Mouse (Mus musculus) midbrain, embryonic 12.5 days (tissue): ENCODE results near the gene Dqx1. TPM values are rescaled to one million over a fixed set of nuclear protein-coding genes. Genes with fewer than 3 reads are reported as not detected.

ENCODE experiments used
- ATAC-seq: fragments of 200-750 bp; cut with Nextera tagmentation; 2 replicates; pipeline ENCODE4 v1.8.0; 2017; ENCODE audit warnings: low read depth, moderate TSS enrichment, moderate library complexity; ENCODE audit not compliant: low FRiP score
- H3K27ac ChIP-seq: fragments of 300-500 bp; sonication (generic); replicated peaks from 2 replicates; pipeline ENCODE4 v1.5.1; 2016; ENCODE audit warnings: mild to moderate bottlenecking
- H3K27me3 ChIP-seq: fragments of 300-500 bp; sonication (generic); 2 replicates; pipeline ENCODE4 v1.6.1; 2016; ENCODE audit warnings: mild to moderate bottlenecking
- H3K36me3 ChIP-seq: fragments of 300-500 bp; sonication (generic); 2 replicates; pipeline ENCODE4 v1.6.1; 2016
- H3K4me1 ChIP-seq: fragments of 300-500 bp; sonication (generic); 2 replicates; pipeline ENCODE4 v1.6.1; 2016
- H3K4me2 ChIP-seq: fragments of 300-500 bp; sonication (generic); replicated peaks from 2 replicates; pipeline ENCODE4 v1.6.1; 2016; ENCODE audit warnings: mild to moderate bottlenecking, moderate library complexity
- H3K4me3 ChIP-seq: fragments of 300-500 bp; sonication (generic); 2 replicates; pipeline ENCODE4 v1.5.1; 2016; ENCODE audit warnings: mild to moderate bottlenecking
- H3K9ac ChIP-seq: fragments of 300-500 bp; sonication (generic); replicated peaks from 2 replicates; pipeline ENCODE4 v1.6.1; 2016; ENCODE audit warnings: mild to moderate bottlenecking, moderate library complexity
- H3K9me3 ChIP-seq: fragments of 300-500 bp; sonication (generic); 2 replicates; pipeline ENCODE4 v1.6.1; 2016; ENCODE audit warnings: mild to moderate bottlenecking
- WGBS: fragments of 180-500 bp; shearing (Covaris S2); methylation state at CpG from one replicate; pipeline ENCODE4 v1.1.7; 2016; 5-methylcytosine and 5-hydroxymethylcytosine counted together
- polyA plus RNA-seq: library from polyadenylated mRNA; unstranded; fragments of >200 nt; fragmentation: Nextera tagmentation; extraction: Ambion mirVana; gene quantifications from 2 replicates; pipeline ENCODE4 v1.2.1, GENCODE M21; 2016

Gene Dqx1
- polyA plus RNA-seq, 1 experiment from 2014 or later, result 1.1 TPM

DNA sequence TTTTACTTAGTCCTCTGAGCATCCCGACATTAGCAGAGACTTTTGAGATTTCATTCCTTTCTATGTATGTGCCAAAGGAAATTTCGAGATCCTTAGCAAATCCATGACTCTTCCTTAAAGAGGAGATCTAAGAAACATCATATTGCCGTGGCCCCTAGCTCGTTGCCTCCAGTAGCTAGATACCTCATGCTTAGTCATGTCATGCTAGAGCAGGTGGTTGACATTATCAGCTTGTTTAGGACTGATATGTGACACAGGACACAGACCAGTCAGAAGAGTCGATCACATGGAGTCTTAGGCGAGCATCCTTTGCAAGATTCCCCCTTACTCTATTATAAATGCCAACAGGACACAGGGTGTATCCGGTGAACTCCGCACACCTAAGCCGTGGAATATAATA lies 34.6 kb upstream of the Dqx1 start:
- H3K4me1 ChIP-seq, result no peaks in the 10 kb centered on the region
- no peaks in the 10 kb centered on the region for H3K9me3 ChIP-seq
- peaks cover 14% of the 10 kb centered on the region for H3K27me3 ChIP-seq
- WGBS, result 84% methylated on average over 9 of the region's 9 CpGs
- no peaks in the 10 kb centered on the region for H3K36me3 ChIP-seq
- no peak overlapping the region for H3K27ac ChIP-seq
- no peak overlapping the region for H3K4me3 ChIP-seq
- H3K4me2 ChIP-seq, result no peak overlapping the region
- no peak for ATAC-seq
- no peak overlapping the region for H3K9ac ChIP-seq

DNA sequence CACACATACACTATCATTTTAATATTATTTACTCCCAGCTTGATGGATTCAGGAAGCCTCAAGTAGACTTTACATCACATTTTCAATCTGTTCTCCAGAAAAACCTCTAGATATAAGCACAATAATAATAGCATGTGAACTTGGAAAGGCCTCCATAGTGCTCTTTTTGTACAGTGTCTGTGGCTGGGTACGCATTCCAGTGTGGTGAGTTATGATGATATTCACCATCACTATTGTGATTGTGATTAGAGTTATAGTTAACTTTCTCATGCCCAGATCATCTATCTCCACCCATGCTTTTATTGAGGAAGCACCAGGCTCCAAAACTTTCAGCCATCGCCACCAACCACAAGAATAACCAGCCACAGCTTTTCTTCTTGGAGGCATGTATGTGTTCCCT lies 33.9 kb upstream of the Dqx1 start:
- WGBS, result 99% methylated on average over 2 of the region's 2 CpGs
- Histone ChIP-seq H3K9ac (no peak overlapping the region), H3K4me3 (no peak overlapping the region), H3K27me3 (peaks cover 22% of the 10 kb centered on the region), H3K9me3 (no peaks in the 10 kb centered on the region), H3K4me2 (no peak overlapping the region), H3K27ac (no peak overlapping the region), H3K4me1 (no peaks in the 10 kb centered on the region), H3K36me3 (no peaks in the 10 kb centered on the region)
- ATAC-seq, result no peak

DNA sequence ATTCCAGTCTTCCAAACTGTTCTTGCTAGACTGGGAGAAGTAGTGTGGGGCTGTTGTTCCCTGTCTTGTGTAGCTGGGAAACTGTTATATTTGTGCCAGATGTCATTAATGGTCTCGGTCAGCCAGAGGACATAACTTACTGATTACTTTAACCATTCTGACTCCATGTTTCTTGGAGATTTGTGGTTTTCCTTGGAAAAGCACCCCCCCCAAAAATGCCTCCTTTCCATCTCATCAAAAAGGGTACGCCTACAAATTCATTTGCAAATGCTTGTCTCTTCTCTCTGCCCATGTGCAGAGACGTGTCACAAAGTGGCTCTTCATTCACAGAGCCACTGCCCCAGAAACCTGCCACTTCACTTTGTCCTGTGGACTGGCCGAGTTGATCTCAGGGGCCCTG lies 33.2 kb upstream of the Dqx1 start:
- WGBS, result 68% methylated on average over 4 of the region's 4 CpGs
- H3K27ac ChIP-seq, result no peak overlapping the region
- H3K4me3 ChIP-seq, result no peak overlapping the region
- no peaks in the 10 kb centered on the region for H3K9me3 ChIP-seq
- H3K4me2 ChIP-seq, result no peak overlapping the region
- no peak overlapping the region for H3K9ac ChIP-seq
- no peaks in the 10 kb centered on the region for H3K36me3 ChIP-seq
- H3K27me3 ChIP-seq, result peaks cover 28% of the 10 kb centered on the region
- H3K4me1 ChIP-seq, result no peaks in the 10 kb centered on the region
- no peak for ATAC-seq

DNA sequence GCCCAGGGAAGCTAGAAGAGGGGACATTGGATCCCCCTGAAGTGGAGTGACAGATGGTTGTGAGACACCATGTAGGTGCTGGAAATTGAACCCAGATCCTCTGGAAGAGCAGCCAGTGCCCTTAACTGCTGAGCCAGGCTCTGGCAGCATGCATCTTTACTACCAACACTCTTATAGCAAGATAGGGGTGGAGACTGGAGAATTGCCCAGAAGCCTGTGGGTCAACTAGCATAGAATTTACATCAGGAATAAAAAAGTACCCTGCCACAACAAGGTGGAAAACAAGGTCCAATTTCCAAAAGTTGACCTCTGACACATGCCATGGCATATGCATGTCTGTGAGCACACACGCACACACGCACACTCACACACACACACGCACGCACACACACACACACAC lies 32.4 kb upstream of the Dqx1 start:
- no peak overlapping the region for H3K9ac ChIP-seq
- H3K36me3 ChIP-seq, result no peaks in the 10 kb centered on the region
- H3K4me2 ChIP-seq, result no peak overlapping the region
- ATAC-seq, result no peak
- H3K27ac ChIP-seq, result no peak overlapping the region
- H3K4me1 ChIP-seq, result no peaks in the 10 kb centered on the region; the same call in 1 of the 2 replicates
- WGBS, result 94% methylated on average over 4 of the region's 4 CpGs
- H3K4me3 ChIP-seq, result no peak overlapping the region
- no peaks in the 10 kb centered on the region for H3K9me3 ChIP-seq
- H3K27me3 ChIP-seq, result peaks cover 36% of the 10 kb centered on the region

DNA sequence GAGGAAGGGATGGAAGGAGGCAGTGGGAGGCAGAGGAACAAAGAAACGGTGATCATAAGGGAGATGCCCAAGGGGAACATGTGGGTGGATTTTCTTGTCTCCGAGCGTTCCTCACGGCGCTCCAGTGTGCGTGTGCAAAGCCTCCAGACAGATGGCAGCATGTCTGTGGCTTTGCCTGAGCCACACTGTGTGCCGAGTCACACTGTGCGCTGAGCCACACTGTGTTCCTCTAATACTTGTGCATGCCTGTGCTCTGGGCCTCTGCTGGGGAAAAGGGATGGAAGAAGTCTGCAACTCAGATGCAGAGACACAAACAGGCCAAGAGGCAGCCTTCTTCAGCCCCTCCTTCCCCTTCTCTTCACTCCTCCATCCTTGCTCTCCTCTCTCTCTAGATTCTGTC lies 30.4 kb upstream of the Dqx1 start:
- Histone ChIP-seq H3K27me3 (peaks cover 57% of the 10 kb centered on the region), H3K9ac (no peak overlapping the region), H3K36me3 (no peaks in the 10 kb centered on the region), H3K4me2 (no peak overlapping the region), H3K9me3 (no peaks in the 10 kb centered on the region), H3K4me1 (peaks cover 3% of the 10 kb centered on the region; the same call in 1 of the 2 replicates), H3K27ac (no peak overlapping the region), H3K4me3 (no peak overlapping the region)
- 79% methylated on average over 8 of the region's 8 CpGs for WGBS
- ATAC-seq, result no peak

DNA sequence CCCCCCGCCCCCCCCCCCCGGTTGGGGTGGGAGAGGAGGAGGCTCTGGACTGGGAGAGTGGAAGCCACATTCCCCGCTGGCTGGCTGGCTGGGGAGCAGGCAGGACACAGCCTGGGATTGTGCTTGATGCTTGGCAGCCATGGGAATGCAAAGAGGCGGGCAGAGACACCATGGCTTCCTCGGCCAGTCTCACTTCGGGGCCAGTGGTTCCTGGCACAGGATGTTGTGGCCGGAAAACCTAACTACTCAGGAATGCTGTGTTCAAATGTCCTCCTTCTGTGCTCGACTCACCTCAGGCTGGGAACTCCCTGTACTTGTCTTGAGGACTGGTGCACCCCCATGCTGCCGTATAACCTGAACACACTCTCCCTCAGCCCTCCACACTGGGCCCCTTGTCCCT lies 29.9 kb upstream of the Dqx1 start:
- WGBS, result 55% methylated on average over 8 of the region's 9 CpGs
- no peak for ATAC-seq
- no peaks in the 10 kb centered on the region for H3K36me3 ChIP-seq
- H3K27ac ChIP-seq, result no peak overlapping the region
- peaks cover 61% of the 10 kb centered on the region for H3K27me3 ChIP-seq
- no peak overlapping the region for H3K4me2 ChIP-seq
- H3K4me3 ChIP-seq, result no peak overlapping the region
- peaks cover 7% of the 10 kb centered on the region; the same call in 1 of the 2 replicates for H3K4me1 ChIP-seq
- no peak overlapping the region for H3K9ac ChIP-seq
- no peaks in the 10 kb centered on the region for H3K9me3 ChIP-seq

DNA sequence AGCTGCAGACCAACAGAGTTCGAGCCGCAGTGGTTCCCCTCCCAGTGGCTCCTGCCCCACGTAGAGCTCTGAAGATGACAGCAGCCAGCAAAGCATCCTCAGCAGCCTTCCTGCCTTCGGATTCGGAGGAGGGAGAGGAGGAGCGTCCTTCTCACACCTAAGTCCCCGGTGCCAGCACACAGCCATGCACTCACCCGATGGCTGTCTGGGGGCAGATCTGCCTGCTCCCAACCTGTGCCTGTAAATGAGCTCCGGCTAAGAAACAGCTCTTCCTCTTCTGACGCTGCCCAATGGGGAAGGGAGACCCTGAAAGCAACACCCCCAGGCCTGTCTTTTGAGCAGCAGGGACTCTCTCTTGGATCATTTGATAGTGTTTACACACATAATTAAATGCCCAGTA lies 27.9 kb upstream of the Dqx1 start:
- Histone ChIP-seq H3K27ac (no peak overlapping the region), H3K9ac (no peak overlapping the region), H3K9me3 (no peaks in the 10 kb centered on the region), H3K4me2 (no peak overlapping the region), H3K4me1 (peaks cover 25% of the 10 kb centered on the region), H3K27me3 (peaks cover 62% of the 10 kb centered on the region), H3K4me3 (no peak overlapping the region), H3K36me3 (no peaks in the 10 kb centered on the region)
- 11% methylated on average over 10 of the region's 10 CpGs for WGBS
- no peak for ATAC-seq

DNA sequence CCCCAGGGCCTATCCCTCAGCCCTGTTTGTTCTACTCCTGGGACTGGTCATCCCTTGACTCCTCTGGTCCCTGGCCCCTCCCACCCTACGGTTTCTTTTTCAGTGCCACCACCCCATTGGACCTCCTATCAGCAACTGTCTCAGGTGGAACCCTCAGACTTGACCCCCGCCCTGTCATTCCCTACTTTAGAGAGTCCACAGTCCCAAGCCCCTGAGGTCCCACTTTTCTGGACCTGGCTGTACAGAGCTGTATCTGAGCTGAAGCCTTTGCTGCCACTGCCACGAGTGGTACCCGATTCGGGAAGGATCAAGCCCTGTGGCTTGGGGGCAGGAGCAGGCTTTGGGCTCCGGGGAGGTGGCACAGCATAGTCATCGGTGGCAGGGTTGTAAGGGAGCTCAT lies 26.5 kb upstream of the Dqx1 start:
- Histone ChIP-seq H3K4me1 (peaks cover 25% of the 10 kb centered on the region), H3K27me3 (peaks cover 72% of the 10 kb centered on the region), H3K9me3 (no peaks in the 10 kb centered on the region), H3K27ac (no peak overlapping the region), H3K4me2 (no peak overlapping the region), H3K9ac (no peak overlapping the region), H3K36me3 (no peaks in the 10 kb centered on the region), H3K4me3 (no peak overlapping the region)
- ATAC-seq, result no peak
- 49% methylated on average over 7 of the region's 7 CpGs for WGBS

DNA sequence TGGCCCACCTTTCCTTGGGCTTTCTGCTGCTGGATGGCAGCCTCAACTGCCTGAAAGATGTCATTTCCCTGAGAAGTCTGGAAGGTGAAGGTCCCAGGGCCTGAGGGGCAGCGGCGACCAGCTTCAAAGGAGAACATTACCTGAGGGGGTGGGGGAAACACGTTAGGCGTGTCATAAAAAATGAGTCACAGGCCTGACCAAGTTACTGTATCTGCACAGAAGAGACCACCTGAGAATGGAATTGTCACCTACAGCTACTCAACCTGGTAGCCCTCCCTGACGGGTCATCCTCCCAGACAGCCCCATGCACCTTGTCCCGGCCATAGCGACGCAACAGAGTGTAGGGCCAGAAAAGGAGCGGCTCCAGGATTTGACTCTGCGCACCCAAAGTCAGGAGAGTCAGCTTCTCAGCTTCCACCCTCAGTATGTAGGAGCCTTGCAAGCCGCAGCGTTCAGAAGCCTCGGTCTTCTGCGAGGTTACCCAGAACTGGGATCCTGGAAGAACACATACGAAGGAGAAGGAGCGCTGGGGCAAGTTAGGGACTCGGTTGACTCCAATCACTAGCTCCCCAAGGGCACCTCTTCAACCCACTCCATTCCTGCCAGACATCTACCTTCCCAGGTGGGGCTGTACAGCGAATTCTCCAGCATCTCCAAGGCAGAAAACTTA lies 25.6 kb upstream of the Dqx1 start:
- 16% methylated on average over 18 of the region's 18 CpGs for WGBS

DNA sequence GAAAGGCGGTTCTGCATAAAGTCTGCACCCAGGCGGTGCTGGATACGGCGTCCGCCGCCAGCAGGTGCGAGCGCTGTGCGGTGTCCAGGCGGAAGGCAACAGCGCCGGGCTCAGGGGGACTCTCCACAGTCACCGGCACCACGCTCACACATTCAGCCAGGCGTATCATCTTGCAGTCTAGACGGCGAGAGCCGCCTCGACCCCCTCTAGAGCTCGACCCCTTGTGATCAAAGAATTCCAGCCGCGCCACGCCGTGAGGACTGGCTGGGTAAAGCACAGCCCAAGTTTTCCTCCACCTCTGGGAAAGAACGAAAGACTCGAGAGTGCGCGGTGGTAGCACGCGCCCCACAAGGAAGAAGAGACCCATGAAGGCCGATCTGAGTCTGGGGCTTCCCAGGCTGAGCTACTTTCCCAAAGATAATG lies 24.9 kb upstream of the Dqx1 start:
- Histone ChIP-seq H3K9ac (peak overlapping the region; percentile 56), H3K27ac (no peak overlapping the region; the same call in 1 of the 2 replicates), H3K36me3 (no peaks in the 10 kb centered on the region), H3K9me3 (no peaks in the 10 kb centered on the region), H3K4me3 (peak overlapping the region; percentile 56), H3K4me1 (peaks cover 25% of the 10 kb centered on the region), H3K4me2 (peak overlapping the region; percentile 79), H3K27me3 (peaks cover 81% of the 10 kb centered on the region)
- WGBS, result under 1% methylated on average over 31 of the region's 31 CpGs
- ATAC-seq, result peak; percentile 55

More for the DNA sequence above, 25.6 kb upstream of the Dqx1 start:
- Histone ChIP-seq H3K27me3 (peaks cover 80% of the 10 kb centered on the region), H3K36me3 (no peaks in the 10 kb centered on the region), H3K9ac (peak overlapping the region; percentile 56; the same call in 1 of the 2 replicates), H3K9me3 (no peaks in the 10 kb centered on the region), H3K4me2 (peak overlapping the region; percentile 79), H3K4me3 (peak overlapping the region; percentile 56), H3K4me1 (peaks cover 25% of the 10 kb centered on the region), H3K27ac (no peak overlapping the region)
- ATAC-seq, result no peak

DNA sequence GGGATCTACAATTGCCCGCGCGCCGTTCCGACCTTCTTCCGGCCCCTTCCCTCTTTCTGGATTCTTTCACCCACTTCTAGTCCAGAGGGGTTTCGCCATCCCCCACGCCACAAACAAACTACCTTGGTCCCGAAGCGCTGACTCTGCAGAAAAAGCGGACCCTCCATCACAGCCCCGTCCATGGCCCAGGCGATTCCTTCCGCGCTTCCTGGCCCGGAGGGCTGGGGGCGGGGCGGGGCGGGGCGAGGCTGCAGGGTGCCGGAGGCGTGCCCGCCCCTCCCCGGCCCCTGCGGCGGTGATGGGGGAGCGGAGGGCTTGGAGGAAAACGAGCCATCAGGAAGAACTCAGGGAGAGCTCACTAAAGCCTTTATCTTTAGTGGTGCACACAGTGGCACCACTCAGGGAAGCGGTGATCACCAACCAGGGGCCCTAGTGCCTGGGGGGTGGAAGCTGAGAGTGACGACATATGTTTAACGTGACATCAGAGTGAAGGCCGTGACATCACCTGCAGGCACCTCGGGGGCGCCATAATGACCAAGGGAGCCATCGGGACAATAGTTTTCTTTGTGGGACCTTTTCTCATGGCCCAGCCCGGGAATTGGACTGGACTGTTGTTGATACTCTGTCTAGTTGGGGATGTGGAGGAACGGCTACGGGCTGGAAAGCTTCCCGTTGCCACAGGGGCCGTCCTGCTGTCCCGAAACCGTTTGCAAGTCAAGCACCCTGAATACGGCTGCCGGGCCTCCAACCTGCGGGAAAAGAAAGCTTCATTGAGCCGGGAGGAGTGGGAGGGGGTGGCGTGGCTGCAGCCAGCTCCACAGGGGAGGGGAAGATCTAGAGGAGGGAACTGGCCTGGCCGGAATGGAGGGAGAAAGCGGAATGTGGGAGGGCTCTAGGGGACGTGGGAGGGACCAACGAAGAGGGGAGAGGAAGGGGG lies 24.1 kb upstream of the Dqx1 start, which contains the start of the genes Dok1 and Loxl3:
Dok1 (minus strand) TSS at position 223 of the 937 bp plus-strand sequence.
Loxl3 (plus strand) TSS at position 925 of the 937 bp plus-strand sequence.
- WGBS, result under 1% methylated on average over 51 of the region's 51 CpGs
- peak; percentile 74 for ATAC-seq
- Histone ChIP-seq H3K9ac (peak within 1 kb of the TSS; percentile 56), H3K4me2 (peak within 1 kb of the TSS; percentile 79), H3K9me3 (no peaks in the 10 kb centered on the region), H3K27ac (peak within 1 kb of the TSS; percentile 64; the same call in 1 of the 2 replicates), H3K36me3 (no peaks in the 10 kb centered on the region), H3K4me1 (peaks cover 29% of the 10 kb centered on the region), H3K4me3 (peak within 1 kb of the TSS; percentile 56), H3K27me3 (peaks cover 77% of the 10 kb centered on the region)
